Mouse (Mus musculus): ENCODE data around the gene Casp1.

Gene Casp1

GRCm38 (mm10) chr9:5298329-5299131 lies at the start of gene Casp1:
Gene Casp1 (plus strand): TSS chr9:5298517.
- DNase-seq (ENCODE audit: low read depth, low spot score): no peak

GRCm38 (mm10) chr9:5263951-5264475 lies 34.3 kb upstream of the Casp1 start:
- DNase-seq (ENCODE audit: low read depth, low spot score): peak; percentile 83

- no peak for DNase-seq (ENCODE audit: low read depth, low spot score)
These were observed 28.0 kb upstream of the Casp1 start for GRCm38 (mm10) chr9:5270274-5270673.

DNA sequence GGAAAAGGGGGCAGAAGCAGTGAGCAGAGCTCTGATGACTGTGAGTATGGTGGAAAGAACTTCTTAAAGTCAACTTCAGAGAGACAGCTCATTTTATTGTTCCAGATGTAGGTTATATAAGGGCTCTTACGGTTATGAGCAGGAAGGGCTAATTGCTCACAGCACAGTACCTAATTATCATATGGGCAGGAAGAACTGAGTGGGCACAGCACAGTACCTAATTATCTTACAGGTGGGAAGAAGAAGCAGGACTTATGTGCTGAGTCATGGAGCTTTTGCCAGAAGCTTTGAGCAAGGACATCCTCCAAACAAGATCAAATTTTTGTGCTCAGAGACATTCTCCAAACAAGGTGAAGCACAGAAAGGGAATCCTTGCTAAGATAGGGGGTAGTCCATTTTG lies 27.4 kb upstream of the Casp1 start:
- no peak for DNase-seq (ENCODE audit: low read depth, low spot score)

- peak; percentile 35 for DNase-seq (ENCODE audit: low read depth, low spot score)
These were observed 26.9 kb upstream of the Casp1 start for GRCm38 (mm10) chr9:5271334-5271845.

- no peak for DNase-seq (ENCODE audit: low read depth, low spot score)
These were observed 12.2 kb upstream of the Casp1 start for GRCm38 (mm10) chr9:5286071-5286470.

DNA sequence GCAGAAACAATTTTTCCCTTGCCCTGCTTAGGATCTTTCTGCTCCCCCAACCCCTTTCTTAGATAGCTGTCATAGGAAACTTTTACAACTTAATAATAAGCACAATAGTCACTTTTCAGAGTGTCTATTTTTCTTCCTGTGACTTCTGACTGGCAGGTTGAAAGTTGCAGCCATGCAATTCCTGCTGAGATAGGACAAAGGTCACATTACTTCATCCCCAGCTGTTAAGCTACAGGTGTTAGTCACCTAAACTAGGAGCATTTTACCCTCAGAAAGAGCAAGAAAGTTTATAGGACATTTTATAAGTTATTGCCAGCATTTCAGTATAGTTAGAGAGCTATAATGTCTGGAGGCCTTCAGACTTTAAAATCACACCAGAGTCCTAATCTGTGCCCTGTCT lies 11.7 kb upstream of the Casp1 start:
- DNase-seq (ENCODE audit: low read depth, low spot score): no peak

- no peak for DNase-seq (ENCODE audit: low read depth, low spot score)
These were observed 1.7 kb upstream of the Casp1 start for GRCm38 (mm10) chr9:5296354-5297237.

DNA sequence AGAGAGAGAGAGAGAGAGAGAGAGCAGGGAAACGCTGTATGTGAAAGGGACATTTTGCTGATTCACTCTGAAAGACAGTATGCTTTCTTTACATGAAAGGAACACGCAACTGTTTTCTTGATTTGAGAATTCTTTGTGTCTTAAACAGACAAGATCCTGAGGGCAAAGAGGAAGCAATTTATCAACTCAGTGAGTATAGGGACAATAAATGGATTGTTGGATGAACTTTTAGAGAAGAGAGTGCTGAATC lies 740 bp downstream of the Casp1 start:
- no peak for DNase-seq (ENCODE audit: low read depth, low spot score)

DNA sequence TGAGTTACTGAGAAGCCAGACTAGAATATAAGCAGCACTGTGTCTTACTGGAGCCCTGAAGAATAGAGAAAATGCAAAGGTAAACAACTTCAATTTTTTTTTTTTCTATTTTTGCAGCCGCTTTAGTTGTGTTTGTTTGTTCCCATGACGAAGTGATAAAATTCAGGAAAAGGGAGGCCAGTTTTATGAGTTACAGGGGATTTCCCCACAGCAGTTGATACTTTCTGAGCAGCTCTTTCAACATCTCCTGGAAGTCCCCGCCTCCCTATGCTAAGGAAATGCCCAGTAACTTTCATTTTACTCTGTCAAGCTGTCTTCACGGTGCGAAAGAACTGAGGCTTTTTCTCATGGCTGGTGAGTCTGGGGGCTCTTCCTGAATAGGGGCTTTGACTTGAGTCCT lies 10.2 kb downstream of the Casp1 start, which contains the start of gene Casp4:
TSS of gene Casp4 (plus strand) at position 268 of the 400 bp plus-strand sequence.
- DNase-seq (ENCODE audit: low read depth, low spot score): peak; percentile 86

- DNase-seq (ENCODE audit: low read depth, low spot score): no peak
These were observed 11.8 kb downstream of the Casp1 start for GRCm38 (mm10) chr9:5310112-5310511.

DNA sequence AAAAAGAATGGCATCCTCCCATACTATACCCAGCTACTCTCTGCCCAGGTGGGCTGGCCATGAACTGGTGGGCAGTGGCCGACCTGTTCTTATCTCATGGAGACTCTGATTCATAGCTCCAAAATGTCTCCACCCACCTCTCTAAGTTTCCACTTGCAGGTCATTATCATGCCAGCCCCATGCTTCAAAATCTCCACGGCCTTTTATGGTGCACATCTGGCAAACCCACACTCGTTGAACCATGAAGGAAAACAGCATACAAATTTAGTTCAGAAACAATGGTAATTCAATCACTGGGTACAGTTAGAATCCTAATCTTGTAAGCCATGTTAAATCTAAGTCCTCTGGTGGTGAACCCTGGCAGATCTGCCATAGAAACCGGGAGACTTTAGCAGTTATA lies 13.1 kb downstream of the Casp1 start:
- peak; percentile 60 for DNase-seq (ENCODE audit: low read depth, low spot score)

DNA sequence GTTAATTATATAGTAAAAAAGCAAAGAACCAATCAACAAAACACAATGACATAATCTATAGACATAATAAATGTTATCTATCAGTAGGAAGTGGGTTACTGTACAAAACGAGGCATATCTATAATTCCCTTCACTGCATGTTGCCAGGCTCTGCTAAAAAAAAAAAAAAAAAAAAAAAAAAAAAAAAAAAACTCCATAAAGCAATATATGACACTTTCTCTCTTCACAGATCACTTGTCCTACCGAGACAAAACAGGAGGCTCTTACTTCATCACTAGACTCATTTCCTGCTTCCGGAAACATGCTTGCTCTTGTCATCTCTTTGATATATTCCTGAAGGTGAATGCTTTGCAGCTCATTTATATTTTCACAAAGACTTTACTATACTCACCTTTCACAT lies 29.9 kb downstream of the Casp1 start:
- DNase-seq (ENCODE audit: low read depth, low spot score): no peak

DNA sequence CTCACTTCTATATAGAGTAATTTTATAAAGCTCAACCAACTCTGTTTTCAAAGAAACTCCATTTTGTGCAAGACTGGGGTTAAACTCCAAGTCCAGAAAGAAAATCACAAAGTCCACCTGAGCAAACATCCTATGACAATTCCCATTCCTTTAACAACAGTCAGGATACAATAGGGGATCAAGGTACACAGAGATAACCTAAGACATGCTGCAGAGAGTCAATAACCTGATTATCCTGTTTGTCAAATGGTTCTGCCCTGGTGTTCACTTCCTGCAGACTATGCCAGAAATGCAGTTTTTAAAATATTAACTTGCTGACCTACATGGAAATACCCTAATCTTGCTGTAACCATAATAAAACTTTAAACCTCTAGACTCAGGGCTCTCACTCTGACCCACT lies 34.1 kb downstream of the Casp1 start:
- no peak for DNase-seq (ENCODE audit: low read depth, low spot score)

DNA sequence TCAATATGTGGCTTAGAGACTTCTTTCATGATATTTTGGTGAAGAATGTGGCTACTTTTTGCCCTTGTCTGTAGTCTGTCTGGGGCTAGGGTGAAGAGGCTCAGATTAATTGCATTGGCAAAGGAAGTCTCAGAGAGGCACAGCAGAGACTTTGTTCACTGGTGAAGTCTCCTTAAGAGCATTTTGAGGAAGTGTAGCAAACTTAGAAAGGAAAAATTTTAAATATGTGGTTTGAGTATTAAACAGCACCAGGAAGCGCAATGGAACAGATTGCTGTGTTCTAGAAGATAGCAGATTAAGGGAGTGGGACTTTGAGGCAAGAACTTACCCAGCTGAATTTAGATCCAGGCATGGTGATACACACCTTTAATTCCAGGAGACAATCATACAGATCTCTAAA lies 35.1 kb downstream of the Casp1 start:
- DNase-seq (ENCODE audit: low read depth, low spot score): no peak

GRCm38 (mm10) chr9:5343092-5343491 lies 44.8 kb downstream of the Casp1 start:
- no peak for DNase-seq (ENCODE audit: low read depth, low spot score)

DNA sequence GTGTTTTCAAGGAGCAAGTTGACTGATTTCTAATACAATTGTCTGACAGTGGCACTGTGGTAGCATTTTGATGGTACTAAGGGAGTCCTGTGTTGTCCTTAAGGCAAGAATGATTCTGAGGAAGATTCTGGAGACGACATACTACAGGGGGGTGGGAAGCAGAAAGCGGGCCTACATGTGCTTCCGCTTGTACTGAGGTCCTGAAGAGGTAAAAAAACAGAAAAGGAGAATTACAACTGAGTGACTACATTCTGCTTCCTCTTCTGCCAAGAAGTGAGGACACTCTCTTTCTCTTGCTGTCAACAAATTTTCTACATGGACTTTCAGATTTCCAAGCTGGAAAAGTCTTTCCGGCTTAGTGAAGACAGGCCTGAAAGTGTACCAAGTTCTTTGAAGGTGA lies 45.8 kb downstream of the Casp1 start:
- DNase-seq (ENCODE audit: low read depth, low spot score): no peak

DNA sequence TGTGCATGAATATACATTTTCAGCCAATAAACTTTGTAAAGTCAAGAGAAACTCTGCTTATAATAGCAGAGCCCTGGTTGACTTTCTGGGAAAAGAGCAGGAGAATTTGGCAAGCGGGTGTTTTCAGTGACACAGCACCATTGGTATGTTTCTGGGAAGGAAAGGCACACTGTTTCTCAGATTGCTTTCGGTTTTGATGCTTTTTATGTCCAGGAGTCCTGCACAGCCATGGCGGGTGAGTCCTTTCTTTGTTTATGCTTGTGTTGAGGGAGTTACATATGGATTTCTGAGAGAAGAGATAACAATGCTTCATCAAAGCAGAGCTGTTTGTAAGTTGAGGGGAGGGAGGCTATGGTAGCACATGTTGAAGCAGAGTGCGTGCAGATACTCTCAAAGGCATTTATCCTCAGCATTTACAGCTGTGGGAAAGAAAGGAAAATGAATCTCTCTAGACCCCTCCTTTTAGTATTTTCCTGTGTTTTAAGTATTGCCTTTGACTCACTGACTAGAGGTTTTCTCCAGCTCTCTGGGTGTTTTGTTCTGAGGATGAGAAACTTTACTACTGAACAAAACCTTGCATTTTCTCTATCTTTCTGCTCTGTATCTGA lies 47.1 kb downstream of the Casp1 start, which contains the start of gene Casp12:
TSS of gene Casp12 (plus strand) at position 140 of the 608 bp plus-strand sequence.
- DNase-seq (ENCODE audit: low read depth, low spot score): peak; percentile 88

DNA sequence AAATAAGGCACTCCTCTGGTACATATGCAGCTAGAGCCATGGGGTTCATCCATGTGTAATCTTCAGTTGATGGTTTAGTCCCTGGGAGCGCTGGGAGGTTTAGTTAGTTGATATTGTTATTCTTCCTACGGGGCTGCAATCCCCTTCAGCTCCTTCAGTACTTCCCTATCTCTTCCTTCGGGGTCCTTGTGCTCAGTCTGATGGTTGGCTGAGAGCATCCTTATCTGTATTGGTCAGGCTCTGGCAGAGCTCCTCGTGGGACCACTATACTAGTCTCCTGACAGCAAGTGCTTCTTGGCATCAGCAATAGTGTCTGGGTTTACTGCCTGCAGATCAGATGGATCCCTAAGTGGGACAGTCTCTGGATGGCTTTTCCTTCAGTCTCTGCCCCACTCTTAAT lies 49.1 kb downstream of the Casp1 start:
- no peak for DNase-seq (ENCODE audit: low read depth, low spot score)

DNA sequence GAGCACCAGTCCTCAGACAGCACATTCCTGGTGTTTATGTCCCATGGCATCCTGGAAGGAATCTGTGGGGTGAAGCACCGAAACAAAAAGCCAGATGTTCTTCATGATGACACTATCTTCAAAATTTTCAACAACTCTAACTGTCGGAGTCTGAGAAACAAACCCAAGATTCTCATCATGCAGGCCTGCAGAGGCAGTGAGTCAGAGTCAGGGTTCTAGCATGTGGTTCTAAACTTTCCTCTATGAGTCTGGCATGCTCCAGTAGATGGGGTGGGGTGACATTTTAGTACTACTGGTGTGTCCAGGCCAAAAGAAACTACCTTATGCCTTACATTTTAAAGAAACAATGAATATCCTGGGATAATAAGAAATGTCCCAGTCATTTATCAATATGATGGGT lies 55.4 kb downstream of the Casp1 start:
- DNase-seq (ENCODE audit: low read depth, low spot score): peak; percentile 15

- peak; percentile 82 for DNase-seq (ENCODE audit: low read depth, low spot score)
These were observed 58.5 kb downstream of the Casp1 start for GRCm38 (mm10) chr9:5356801-5357200.

Measured in 3T3-L1 (cell line).